Mouse (Mus musculus) forebrain, embryonic 16.5 days (tissue): ENCODE results near the gene Myo16. TPM values are rescaled to one million over a fixed set of nuclear protein-coding genes. Genes with fewer than 3 reads are reported as not detected.

Experiments used
- ATAC-seq: fragments of 200-750 bp; cut with Nextera tagmentation; 2 replicates; pipeline ENCODE4 v1.8.0; 2017; ENCODE audit warnings: mild to moderate bottlenecking, moderate library complexity
- H3K27ac ChIP-seq: fragments of 300-500 bp; sonication (generic); 2 replicates; pipeline ENCODE4 v1.5.1; 2014; ENCODE audit warnings: low read length, control low read depth
- H3K27me3 ChIP-seq: fragments of 300-500 bp; sonication (generic); replicated peaks from 2 replicates; pipeline ENCODE4 v1.6.1; 2014; ENCODE audit warnings: low read length; ENCODE audit not compliant: control insufficient read depth, insufficient read depth
- H3K36me3 ChIP-seq: fragments of 300-500 bp; sonication (generic); 2 replicates; pipeline ENCODE4 v1.6.1; 2014; ENCODE audit not compliant: control insufficient read depth, insufficient read depth
- H3K4me1 ChIP-seq: fragments of 300-500 bp; sonication (generic); replicated peaks from 2 replicates; pipeline ENCODE4 v1.6.1; 2014; ENCODE audit warnings: low read length; ENCODE audit not compliant: control insufficient read depth, insufficient read depth
- H3K4me2 ChIP-seq: fragments of 300-500 bp; sonication (generic); 2 replicates; pipeline ENCODE4 v1.6.1; 2014; ENCODE audit warnings: mild to moderate bottlenecking, low read length, control low read depth
- H3K4me3 ChIP-seq: fragments of 300-500 bp; sonication (generic); replicated peaks from 2 replicates; pipeline ENCODE4 v1.5.1; 2014; ENCODE audit warnings: mild to moderate bottlenecking, low read length, control low read depth
- H3K9ac ChIP-seq: fragments of 300-500 bp; sonication (generic); replicated peaks from 2 replicates; pipeline ENCODE4 v1.6.1; 2014; ENCODE audit warnings: low read depth, low read length, control low read depth
- H3K9me3 ChIP-seq: fragments of 300-500 bp; sonication (generic); 2 replicates; pipeline ENCODE4 v1.6.1; 2016; ENCODE audit warnings: low read length; ENCODE audit not compliant: control insufficient read depth
- WGBS: fragments of 180-500 bp; shearing (Covaris S2); extraction: QIAGEN DNeasy Blood & Tissue Kit; methylation state at CpG from one replicate; pipeline ENCODE4 v1.1.7; 2014; 5-methylcytosine and 5-hydroxymethylcytosine counted together
- polyA plus RNA-seq: library from polyadenylated mRNA; unstranded; fragments of >200 nt; fragmentation: Nextera tagmentation; extraction: Ambion mirVana; gene quantifications from 2 replicates; pipeline ENCODE4 v1.2.1, GENCODE M21; 2015

Myo16 gene
- polyA plus RNA-seq, 1 experiment from 2014 or later = 5.8 TPM

DNA sequence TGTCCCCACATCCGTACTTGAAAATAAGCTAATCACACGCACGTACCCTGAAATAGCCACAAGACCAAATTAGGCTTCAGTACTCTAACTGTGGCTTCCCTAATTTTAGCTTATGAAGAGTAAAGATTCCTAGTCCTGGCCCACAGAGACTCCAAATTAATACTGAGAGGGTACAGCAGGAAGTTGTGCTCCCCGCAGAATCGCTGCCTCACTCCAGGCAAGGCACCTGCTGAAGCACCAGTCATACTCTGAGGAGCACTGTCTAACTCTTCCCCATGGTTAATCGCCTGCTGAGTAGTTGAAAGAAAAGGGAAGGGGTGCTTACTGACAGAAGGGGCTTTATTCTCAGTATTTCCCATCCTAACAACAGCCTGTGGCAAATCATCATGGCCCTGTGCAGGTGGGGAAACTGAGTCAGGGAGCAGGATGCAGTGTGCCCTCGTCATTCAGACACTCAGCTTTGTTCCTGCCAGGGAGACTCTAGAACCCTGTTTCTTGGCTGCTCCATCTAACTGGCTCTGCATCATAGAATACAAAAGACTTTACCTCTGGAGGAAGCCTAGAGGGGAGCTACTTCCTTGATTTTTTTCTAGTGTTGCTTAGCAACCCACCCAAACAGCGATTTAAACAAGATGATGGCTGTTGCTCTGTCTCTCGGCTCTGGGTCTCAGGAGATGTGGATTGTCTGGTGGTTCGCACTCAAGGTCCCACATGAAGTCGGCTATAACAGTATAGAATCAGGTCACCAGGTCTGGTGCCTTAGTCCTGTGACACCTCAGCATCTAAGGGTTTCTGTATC is 411.7 kb downstream of the Myo16 start:
- WGBS = 69% methylated on average over 11 of the region's 11 CpGs
- no peaks in the 10 kb centered on the region for H3K27me3 ChIP-seq
- no peak overlapping the region for H3K9ac ChIP-seq

GRCm38 (mm10) chr8:10568448-10568847 is 414.7 kb downstream of the Myo16 start:
- no peak overlapping the region for H3K27ac ChIP-seq
- no peak for ATAC-seq
- H3K36me3 ChIP-seq = no peaks in the 10 kb centered on the region
- H3K9ac ChIP-seq = no peak overlapping the region
- H3K4me2 ChIP-seq = no peak overlapping the region
- peaks cover 3% of the 10 kb centered on the region; the same call in 1 of the 2 replicates for H3K4me1 ChIP-seq
- 77% methylated on average over 4 of the region's 4 CpGs for WGBS
- no peak overlapping the region for H3K4me3 ChIP-seq
- H3K27me3 ChIP-seq = no peaks in the 10 kb centered on the region
- H3K9me3 ChIP-seq = no peaks in the 10 kb centered on the region

More for the DNA sequence above, 411.7 kb downstream of the Myo16 start:
- Histone ChIP-seq H3K36me3 (no peaks in the 10 kb centered on the region), H3K4me2 (no peak overlapping the region), H3K4me1 (peaks cover 5% of the 10 kb centered on the region; the same call in 1 of the 2 replicates), H3K27ac (no peak overlapping the region), H3K4me3 (no peak overlapping the region), H3K9me3 (no peaks in the 10 kb centered on the region)
- ATAC-seq = no peak

DNA sequence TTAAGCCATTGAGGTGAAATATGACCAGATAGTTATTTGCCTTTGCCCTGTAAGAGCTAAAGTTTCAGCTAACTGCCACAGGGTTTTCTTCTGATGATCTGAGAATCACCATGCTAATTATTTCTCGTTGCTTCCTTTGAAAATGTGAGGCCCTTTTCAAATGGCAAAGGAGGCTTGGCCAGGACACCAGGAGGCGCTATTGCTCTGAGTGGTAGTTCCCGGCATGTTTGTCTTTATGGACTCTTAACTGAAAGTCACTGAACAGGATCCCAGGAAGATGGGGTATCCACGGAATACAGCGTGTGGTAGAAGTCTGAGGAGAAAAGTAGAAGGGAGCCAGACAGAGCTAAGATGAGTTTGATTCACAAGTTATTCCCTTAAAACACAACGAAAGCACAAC is 420.4 kb downstream of the Myo16 start:
- Histone ChIP-seq H3K9ac (no peak overlapping the region), H3K4me3 (no peak overlapping the region), H3K4me2 (no peak overlapping the region), H3K36me3 (no peaks in the 10 kb centered on the region), H3K9me3 (no peaks in the 10 kb centered on the region), H3K4me1 (no peaks in the 10 kb centered on the region), H3K27ac (no peak overlapping the region), H3K27me3 (no peaks in the 10 kb centered on the region)
- ATAC-seq = 0 out of 2 replicates have a peak, but pooled peaks have one; percentile 33
- 19% methylated on average over 6 of the region's 6 CpGs for WGBS

DNA sequence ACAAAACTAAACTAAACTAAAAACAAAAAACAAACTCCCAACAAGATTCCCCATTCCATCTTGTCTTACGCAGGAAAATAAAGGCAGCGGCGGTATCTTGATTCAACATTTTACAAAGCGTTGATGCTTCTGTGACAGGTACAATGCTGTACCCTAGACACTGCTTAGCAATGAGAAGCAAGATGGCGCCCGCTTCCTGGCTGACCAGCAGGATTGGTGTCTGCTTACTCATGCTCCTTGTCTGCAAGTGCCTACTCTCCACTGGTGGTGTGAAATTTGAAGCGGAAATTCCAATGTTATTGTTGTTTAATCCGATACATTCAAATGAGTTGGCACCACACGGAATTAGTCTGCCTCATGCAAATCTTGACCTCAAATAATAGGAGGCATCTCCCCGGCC is 421.5 kb downstream of the Myo16 start:
- WGBS = 92% methylated on average over 10 of the region's 10 CpGs
- no peaks in the 10 kb centered on the region for H3K4me1 ChIP-seq
- ATAC-seq = no peak
- H3K9me3 ChIP-seq = no peaks in the 10 kb centered on the region
- H3K9ac ChIP-seq = no peak overlapping the region
- no peaks in the 10 kb centered on the region for H3K36me3 ChIP-seq
- no peak overlapping the region for H3K4me3 ChIP-seq
- no peak overlapping the region for H3K4me2 ChIP-seq
- H3K27ac ChIP-seq = no peak overlapping the region
- no peaks in the 10 kb centered on the region for H3K27me3 ChIP-seq

DNA sequence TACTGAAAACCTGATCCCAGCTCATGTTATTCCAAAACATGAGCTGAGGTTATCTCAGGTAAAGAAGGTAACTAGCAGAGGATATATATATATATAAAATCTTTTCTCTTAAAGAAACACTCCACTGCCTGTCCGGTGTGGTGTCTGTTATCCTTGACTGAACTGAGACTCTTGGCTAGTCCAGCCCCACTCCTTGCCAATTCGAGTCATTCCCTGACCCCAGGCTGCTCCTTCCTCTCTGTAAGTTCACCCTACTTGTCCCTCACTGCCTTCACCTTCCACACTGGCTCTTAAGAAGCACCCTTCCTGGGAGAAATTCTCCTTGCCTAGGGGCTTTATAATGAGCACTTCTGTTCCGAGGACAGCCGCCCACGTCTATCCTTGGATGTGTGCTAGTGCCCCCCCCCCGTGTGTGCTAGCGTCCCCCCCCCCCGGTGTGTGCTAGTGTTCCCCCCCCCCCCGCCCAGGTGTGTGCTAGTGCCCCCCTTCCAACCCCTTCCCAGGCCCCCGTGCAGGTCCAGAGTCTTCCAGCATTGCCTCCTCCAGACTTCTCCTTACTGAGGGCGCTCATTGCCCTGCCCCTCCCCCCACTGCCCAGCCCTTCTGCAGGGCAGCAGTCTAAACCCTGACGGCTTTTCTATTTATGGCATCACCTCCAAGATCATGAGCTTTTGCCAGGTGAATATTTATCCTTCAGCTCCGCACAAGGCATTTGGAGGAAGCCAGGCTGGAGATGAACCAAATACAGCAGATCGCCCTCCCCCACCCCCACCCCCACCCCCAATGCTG is 433.4 kb downstream of the Myo16 start:
- Histone ChIP-seq H3K4me2 (no peak overlapping the region), H3K9ac (no peak overlapping the region), H3K9me3 (no peaks in the 10 kb centered on the region), H3K27ac (no peak overlapping the region), H3K4me3 (no peak overlapping the region), H3K27me3 (no peaks in the 10 kb centered on the region; the same call in 1 of the 2 replicates), H3K36me3 (no peaks in the 10 kb centered on the region), H3K4me1 (0 out of 2 replicates have a peak, but pooled peaks cover 3% of the 10 kb centered on the region)
- WGBS = 23% methylated on average over 11 of the region's 14 CpGs
- no peak for ATAC-seq

- H3K4me3 ChIP-seq = no peak overlapping the region
- no peak for ATAC-seq
- no peak overlapping the region for H3K27ac ChIP-seq
- 0 out of 2 replicates have a peak, but pooled peaks cover 3% of the 10 kb centered on the region for H3K4me1 ChIP-seq
- H3K36me3 ChIP-seq = no peaks in the 10 kb centered on the region
- H3K9ac ChIP-seq = no peak overlapping the region
- WGBS = 91% methylated on average over 11 of the region's 11 CpGs
- no peaks in the 10 kb centered on the region; the same call in 1 of the 2 replicates for H3K27me3 ChIP-seq
- H3K4me2 ChIP-seq = no peak overlapping the region
- no peaks in the 10 kb centered on the region for H3K9me3 ChIP-seq
These were observed 435.8 kb downstream of the Myo16 start for GRCm38 (mm10) chr8:10589422-10589933.

- no peak overlapping the region for H3K4me2 ChIP-seq
- no peak overlapping the region for H3K4me3 ChIP-seq
- no peak for ATAC-seq
- no peaks in the 10 kb centered on the region for H3K4me1 ChIP-seq
- H3K9me3 ChIP-seq = no peaks in the 10 kb centered on the region
- H3K27ac ChIP-seq = no peak overlapping the region
- H3K27me3 ChIP-seq = no peaks in the 10 kb centered on the region; the same call in 1 of the 2 replicates
- no peaks in the 10 kb centered on the region for H3K36me3 ChIP-seq
- 84% methylated on average over 6 of the region's 6 CpGs for whole genome bisulfite sequencing
- no peak overlapping the region for H3K9ac ChIP-seq
These were observed 439.2 kb downstream of the Myo16 start for GRCm38 (mm10) chr8:10592917-10593316.

GRCm38 (mm10) chr8:10596353-10596752 is 442.6 kb downstream of the Myo16 start:
- no peak overlapping the region for H3K4me2 ChIP-seq
- no peaks in the 10 kb centered on the region for H3K4me1 ChIP-seq
- H3K4me3 ChIP-seq = no peak overlapping the region
- no peaks in the 10 kb centered on the region for H3K27me3 ChIP-seq
- H3K27ac ChIP-seq = no peak overlapping the region
- H3K9me3 ChIP-seq = no peaks in the 10 kb centered on the region
- no peak for ATAC-seq
- WGBS = 86% methylated on average over 3 of the region's 3 CpGs
- no peak overlapping the region for H3K9ac ChIP-seq
- H3K36me3 ChIP-seq = no peaks in the 10 kb centered on the region

DNA sequence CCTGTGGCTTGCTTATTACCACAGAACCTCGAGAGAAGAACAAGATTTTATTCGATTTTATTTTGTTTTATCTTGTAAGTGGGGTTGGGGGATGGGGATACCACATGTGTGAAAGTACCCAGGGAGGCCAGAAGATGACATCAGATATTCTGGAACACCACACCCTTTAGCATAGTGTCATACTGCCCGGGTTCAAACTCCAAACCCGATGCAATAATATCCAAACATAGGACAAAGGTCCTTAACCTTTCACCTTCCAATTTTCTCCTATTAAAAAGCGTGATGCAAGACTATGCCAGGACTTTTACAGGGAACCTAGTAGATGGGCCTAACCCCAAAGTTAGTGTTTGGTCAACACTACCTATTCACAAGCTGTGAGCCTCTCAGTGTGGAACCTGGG is 443.9 kb downstream of the Myo16 start:
- no peaks in the 10 kb centered on the region for H3K27me3 ChIP-seq
- no peak overlapping the region for H3K4me3 ChIP-seq
- H3K27ac ChIP-seq = no peak overlapping the region
- no peak overlapping the region for H3K9ac ChIP-seq
- ATAC-seq = no peak
- 84% methylated on average over 5 of the region's 5 CpGs for WGBS
- H3K4me1 ChIP-seq = no peaks in the 10 kb centered on the region
- no peaks in the 10 kb centered on the region for H3K36me3 ChIP-seq
- H3K4me2 ChIP-seq = no peak overlapping the region
- H3K9me3 ChIP-seq = no peaks in the 10 kb centered on the region
